Mouse (Mus musculus) E14TG2a.4 (cell line): Measurements from ENCODE around the gene Foxn3.

ENCODE experiments used
- H3K27me3 ChIP-seq: 2 replicates; pipeline ENCODE4 v1.6.1; 2014; ENCODE audit warnings: low read length, control low read depth; ENCODE audit not compliant: insufficient read depth
- H3K36me3 ChIP-seq: 2 replicates; pipeline ENCODE4 v1.6.1; 2014; ENCODE audit warnings: low read length, control low read depth; ENCODE audit not compliant: insufficient read depth
- H3K4me1 ChIP-seq: replicated peaks from 2 replicates; pipeline ENCODE4 v1.6.1; 2014; ENCODE audit warnings: low read depth, low read length, control low read depth
- H3K4me3 ChIP-seq: replicated peaks from 2 replicates; pipeline ENCODE4 v1.5.1; 2014; ENCODE audit warnings: mild to moderate bottlenecking, low read length
- H3K9me3 ChIP-seq: 2 replicates; pipeline ENCODE4 v1.6.1; 2014; ENCODE audit warnings: low read length, control low read depth
- CTCF ChIP-seq: conservative IDR thresholded peaks from 2 replicates; pipeline ENCODE4 v1.5.1; 2014; ENCODE audit warnings: low read length
- NANOG ChIP-seq: IDR thresholded peaks from 2 replicates; pipeline ENCODE4 v1.6.1; 2014; ENCODE audit warnings: borderline replicate concordance, low read length, mixed read lengths
- POU5F1 ChIP-seq: IDR thresholded peaks from 2 replicates; pipeline ENCODE4 v1.6.1; 2014; ENCODE audit warnings: low read length, borderline replicate concordance

The Foxn3 gene

DNA sequence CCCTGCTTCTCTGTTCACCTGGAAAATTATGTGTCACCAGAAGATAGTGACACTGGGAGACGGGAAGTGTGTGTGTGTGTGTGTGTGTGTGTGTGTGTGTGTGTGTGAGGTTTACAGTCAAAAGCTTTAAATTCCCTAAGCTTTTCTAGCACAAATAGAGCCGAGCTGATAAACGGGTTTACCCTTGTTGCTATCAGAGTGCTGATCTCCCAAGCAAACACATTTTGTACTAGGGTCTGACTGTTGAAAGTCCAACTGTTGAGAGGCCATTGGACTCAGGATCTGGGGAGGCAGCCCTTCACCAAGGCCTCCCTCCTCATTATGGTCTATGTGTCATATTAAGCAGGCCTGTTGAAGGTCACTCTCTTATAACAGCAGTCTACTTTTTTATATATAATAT is 123.4 kb downstream of the Foxn3 start:
- Histone ChIP-seq H3K4me1 (peaks cover 8% of the 10 kb centered on the region), H3K9me3 (no peaks in the 10 kb centered on the region), H3K27me3 (no peaks in the 10 kb centered on the region), H3K36me3 (no peaks in the 10 kb centered on the region), H3K4me3 (no peak overlapping the region)
- TF ChIP-seq CTCF (no peak), POU5F1 (no peak), NANOG (no peak)

- Histone ChIP-seq H3K9me3 (peaks cover 4% of the 10 kb centered on the region), H3K27me3 (no peaks in the 10 kb centered on the region), H3K4me3 (no peak overlapping the region), H3K36me3 (no peaks in the 10 kb centered on the region), H3K4me1 (peaks cover 7% of the 10 kb centered on the region)
- TF ChIP-seq NANOG, result no peak
- no peak for TF ChIP-seq POU5F1
- no peak for TF ChIP-seq CTCF
These were observed 128.2 kb downstream of the Foxn3 start for GRCm38 (mm10) chr12:99435189-99435588.

- no peaks in the 10 kb centered on the region for H3K36me3 ChIP-seq
- peaks cover 6% of the 10 kb centered on the region for H3K9me3 ChIP-seq
- TF ChIP-seq CTCF (no peak), NANOG (no peak), POU5F1 (no peak)
- H3K4me1 ChIP-seq, result peaks cover 9% of the 10 kb centered on the region
- H3K27me3 ChIP-seq, result no peaks in the 10 kb centered on the region
- no peak overlapping the region for H3K4me3 ChIP-seq
These were observed 130.0 kb downstream of the Foxn3 start for GRCm38 (mm10) chr12:99433402-99433801.

DNA sequence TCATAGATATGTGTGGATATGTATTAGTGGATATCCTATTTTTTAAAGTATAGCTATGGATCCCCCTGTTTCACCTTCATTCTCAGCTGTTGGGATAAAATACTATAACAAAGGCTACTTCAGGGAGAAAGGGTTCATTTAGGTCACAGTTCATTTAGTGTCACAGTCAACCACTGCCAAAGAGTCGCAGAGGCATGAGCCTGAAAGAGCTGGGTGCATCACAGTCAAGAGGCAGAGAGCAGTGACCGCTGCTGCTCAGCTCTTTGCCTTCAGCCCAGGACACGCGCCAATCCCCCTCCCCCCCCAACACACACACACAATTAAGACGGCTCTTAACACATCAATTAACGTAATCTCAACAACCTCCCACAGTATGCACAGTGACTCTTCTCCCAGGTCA is 131.8 kb downstream of the Foxn3 start:
- Histone ChIP-seq H3K9me3 (peaks cover 6% of the 10 kb centered on the region), H3K4me3 (no peak overlapping the region), H3K36me3 (no peaks in the 10 kb centered on the region), H3K27me3 (no peaks in the 10 kb centered on the region), H3K4me1 (peaks cover 20% of the 10 kb centered on the region)
- TF ChIP-seq NANOG (no peak), POU5F1 (no peak), CTCF (no peak)

DNA sequence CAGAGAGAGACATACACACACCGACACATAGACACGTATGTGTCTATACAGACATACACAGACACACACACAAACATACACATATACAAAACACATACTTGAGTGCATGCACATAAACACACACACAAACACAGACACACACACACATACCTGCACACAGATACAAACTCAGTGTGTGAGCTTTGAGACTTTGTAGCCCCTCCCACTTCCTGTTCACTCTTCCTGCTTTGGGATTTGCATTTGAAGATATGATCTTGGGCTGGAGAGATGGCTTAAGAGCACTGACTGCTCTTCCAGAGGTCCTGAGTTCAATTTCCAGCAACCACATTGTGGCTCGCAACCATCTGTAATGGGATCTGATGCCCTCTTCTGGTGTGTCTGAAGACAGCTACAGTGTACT is 132.4 kb downstream of the Foxn3 start:
- Histone ChIP-seq H3K9me3 (peaks cover 6% of the 10 kb centered on the region), H3K4me3 (no peak overlapping the region), H3K4me1 (peaks cover 26% of the 10 kb centered on the region), H3K27me3 (no peaks in the 10 kb centered on the region), H3K36me3 (no peaks in the 10 kb centered on the region)
- no peak for TF ChIP-seq CTCF
- no peak for TF ChIP-seq POU5F1
- no peak for TF ChIP-seq NANOG

GRCm38 (mm10) chr12:99429101-99429500 is 134.3 kb downstream of the Foxn3 start:
- Histone ChIP-seq H3K9me3 (peaks cover 6% of the 10 kb centered on the region), H3K4me1 (peaks cover 28% of the 10 kb centered on the region), H3K27me3 (no peaks in the 10 kb centered on the region; the same call in 1 of the 2 replicates), H3K4me3 (no peak overlapping the region), H3K36me3 (no peaks in the 10 kb centered on the region)
- no peak for TF ChIP-seq POU5F1
- TF ChIP-seq NANOG, result no peak
- TF ChIP-seq CTCF, result no peak

DNA sequence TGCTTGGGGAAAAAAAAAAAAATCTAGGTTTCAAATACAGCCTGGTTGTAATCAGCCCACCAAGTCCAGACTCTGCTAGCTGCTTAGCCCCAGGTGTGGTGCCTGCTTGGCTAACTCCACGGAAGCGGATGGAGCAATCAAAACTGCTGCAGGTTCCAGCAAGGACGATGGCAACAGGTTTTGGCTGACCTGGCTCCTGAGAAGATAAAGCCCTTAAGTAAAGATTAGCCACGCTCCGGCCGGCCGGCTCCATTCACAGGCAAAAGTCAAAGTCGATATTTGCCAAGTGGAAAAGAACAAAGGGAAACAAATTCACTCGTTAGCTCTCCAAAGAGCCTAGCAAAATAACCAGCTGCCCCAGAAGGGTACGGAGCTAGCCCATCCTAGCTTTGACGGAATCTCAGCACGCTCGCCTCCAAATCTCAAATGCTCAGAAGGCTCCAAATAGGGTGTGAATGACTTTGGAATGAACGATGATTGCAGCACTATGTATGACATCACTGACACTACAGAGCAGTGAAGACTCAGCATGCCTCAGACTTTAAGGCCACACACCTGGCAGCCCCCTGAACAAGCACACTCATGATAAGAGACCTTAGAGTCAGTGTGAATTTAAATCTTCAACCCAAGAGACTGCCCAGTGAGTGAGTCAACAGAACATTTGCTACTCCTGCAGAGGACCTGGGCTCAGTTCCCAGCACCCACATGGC is 137.0 kb downstream of the Foxn3 start:
- TF ChIP-seq POU5F1 (no peak), NANOG (no peak), CTCF (no peak)
- Histone ChIP-seq H3K9me3 (peaks cover 6% of the 10 kb centered on the region), H3K27me3 (no peaks in the 10 kb centered on the region; the same call in 1 of the 2 replicates), H3K4me3 (no peak overlapping the region), H3K4me1 (peaks cover 25% of the 10 kb centered on the region), H3K36me3 (no peaks in the 10 kb centered on the region)

GRCm38 (mm10) chr12:99419396-99419760 is 144.0 kb downstream of the Foxn3 start:
- no peaks in the 10 kb centered on the region for H3K36me3 ChIP-seq
- H3K27me3 ChIP-seq, result no peaks in the 10 kb centered on the region
- H3K4me3 ChIP-seq, result no peak overlapping the region
- peaks cover 36% of the 10 kb centered on the region for H3K4me1 ChIP-seq
- no peaks in the 10 kb centered on the region for H3K9me3 ChIP-seq
- no peak for TF ChIP-seq CTCF
- no peak for TF ChIP-seq POU5F1
- TF ChIP-seq NANOG, result no peak
